Mouse (Mus musculus): ENCODE data around the gene Asic2. TPM values are rescaled to one million over a fixed set of nuclear protein-coding genes. Genes with fewer than 3 reads are reported as not detected.

Asic2 gene
- total and polyA plus RNA-seq, 2 experiments from 2014 or later: 19.8 to 60.2 TPM

DNA sequence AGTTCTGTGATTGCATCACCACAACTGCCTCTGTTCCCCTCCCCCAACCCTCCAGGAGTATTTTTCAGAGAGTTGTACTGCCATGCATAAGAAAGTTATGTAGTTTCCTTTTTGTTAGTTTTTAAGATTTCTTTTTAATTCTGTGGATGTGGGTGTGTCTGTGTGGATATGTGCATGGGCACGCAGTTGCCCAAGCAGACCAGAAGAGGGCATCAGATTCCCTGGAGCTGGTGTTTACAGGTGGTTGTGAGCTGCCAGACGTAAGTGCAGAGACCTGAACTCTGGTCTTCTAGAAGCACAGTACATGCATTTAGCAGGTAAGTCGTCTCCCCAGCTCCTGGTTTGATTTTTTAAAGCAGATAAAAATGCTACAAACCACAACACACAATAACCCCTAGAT lies 322.7 kb downstream of the Asic2 start:
- ATAC-seq (ENCODE audit: low FRiP score): no peak
- 93% methylated on average over 3 of the region's 3 CpGs for WGBS
- H3K4me1 ChIP-seq (ENCODE audit: insufficient read depth, low read length): 0 out of 2 replicates have a peak, but pooled peaks cover 6% of the 10 kb centered on the region

GRCm38 (mm10) chr11:81636356-81636755 lies 331.9 kb downstream of the Asic2 start:
- no peaks in the 10 kb centered on the region for H3K9me3 ChIP-seq (ENCODE audit: low read length)
- no peak overlapping the region for H3K27ac ChIP-seq (ENCODE audit: low read depth, low read length)
- no peak for TF ChIP-seq CTCF (IDR thresholded peaks at IDR 0.05)
- H3K36me3 ChIP-seq (ENCODE audit: insufficient read depth, low read length): no peaks in the 10 kb centered on the region
- no peak overlapping the region for H3K4me2 ChIP-seq (ENCODE audit: low read depth, low read length, poor library complexity, severe bottlenecking)
- WGBS: 90% methylated on average over 9 of the region's 9 CpGs
- no peak overlapping the region for H3K4me3 ChIP-seq (ENCODE audit: low read depth, low read length)
- H3K27me3 ChIP-seq (ENCODE audit: insufficient read depth, low read length): no peaks in the 10 kb centered on the region
- no peak for ATAC-seq (ENCODE audit: low FRiP score)
- no peak for DNase-seq (ENCODE audit: low spot score)
- H3K4me1 ChIP-seq (ENCODE audit: insufficient read depth, low read length): 0 out of 2 replicates have a peak, but pooled peaks cover 3% of the 10 kb centered on the region
- H3K9ac ChIP-seq (replicated peaks; ENCODE audit: low read length, poor library complexity, severe bottlenecking): no peak overlapping the region

More for the DNA sequence above, 322.7 kb downstream of the Asic2 start:
- H3K27ac ChIP-seq (ENCODE audit: low read depth, low read length): no peak overlapping the region
- peak; percentile 41 for TF ChIP-seq CTCF (IDR thresholded peaks at IDR 0.05)
- no peaks in the 10 kb centered on the region for H3K36me3 ChIP-seq (ENCODE audit: insufficient read depth, low read length)
- no peak overlapping the region for H3K4me3 ChIP-seq (ENCODE audit: low read depth, low read length)
- H3K9me3 ChIP-seq (ENCODE audit: low read length): no peaks in the 10 kb centered on the region
- DNase-seq (ENCODE audit: low spot score): no peak
- H3K9ac ChIP-seq (replicated peaks; ENCODE audit: low read length, poor library complexity, severe bottlenecking): no peak overlapping the region
- no peak overlapping the region for H3K4me2 ChIP-seq (ENCODE audit: low read depth, low read length, poor library complexity, severe bottlenecking)
- no peaks in the 10 kb centered on the region for H3K27me3 ChIP-seq (ENCODE audit: insufficient read depth, low read length)

- H3K27ac ChIP-seq (ENCODE audit: low read depth, low read length): peak overlapping the region; percentile 51; the same call in 1 of the 2 replicates
- ATAC-seq (ENCODE audit: low FRiP score) (no peak), DNase-seq (ENCODE audit: low spot score) (peak; percentile 89)
- H3K36me3 ChIP-seq (ENCODE audit: insufficient read depth, low read length): no peaks in the 10 kb centered on the region
- H3K27me3 ChIP-seq (ENCODE audit: insufficient read depth, low read length): no peaks in the 10 kb centered on the region
- H3K4me2 ChIP-seq (ENCODE audit: low read depth, low read length, poor library complexity, severe bottlenecking): peak overlapping the region; percentile 44
- WGBS: 41% methylated on average over 25 of the region's 25 CpGs
- H3K9me3 ChIP-seq (ENCODE audit: low read length): no peaks in the 10 kb centered on the region
- H3K4me3 ChIP-seq (ENCODE audit: low read depth, low read length): peak overlapping the region; percentile 18; the same call in 1 of the 2 replicates
- H3K4me1 ChIP-seq (ENCODE audit: insufficient read depth, low read length): 0 out of 2 replicates have a peak, but pooled peaks cover 3% of the 10 kb centered on the region
- H3K9ac ChIP-seq (replicated peaks; ENCODE audit: low read length, poor library complexity, severe bottlenecking): 0 out of 2 replicates have a peak overlapping the region, but pooled peaks have one; percentile 44
- TF ChIP-seq CTCF (IDR thresholded peaks at IDR 0.05): peak; percentile 95
Measured at GRCm38 (mm10) chr11:81634360-81635350, 333.6 kb downstream of the Asic2 start.

DNA sequence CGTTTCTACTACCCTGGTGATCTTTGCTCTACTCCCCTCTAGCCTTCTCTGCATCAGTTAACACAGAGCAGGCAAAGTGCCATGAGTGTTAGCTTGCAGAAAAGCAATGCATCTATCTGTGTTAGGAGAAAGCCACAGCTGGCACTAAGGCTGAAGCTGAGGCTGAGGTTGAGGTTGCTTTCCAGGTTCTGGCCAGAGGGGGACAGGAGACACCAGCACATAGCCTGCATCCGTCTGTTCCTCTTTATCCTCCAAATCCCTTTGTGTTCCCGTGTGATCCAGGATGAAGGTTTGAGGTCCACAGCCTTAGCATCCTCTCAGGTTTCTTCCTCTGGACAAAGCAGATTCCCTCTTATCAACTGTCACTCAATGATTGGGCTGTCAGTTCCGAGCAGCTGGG lies 343.1 kb downstream of the Asic2 start:
- ATAC-seq (ENCODE audit: low FRiP score): no peak
- WGBS: 45% methylated on average over 4 of the region's 4 CpGs
- Histone ChIP-seq H3K36me3 (ENCODE audit: insufficient read depth, low read length) (no peaks in the 10 kb centered on the region), H3K4me2 (ENCODE audit: low read depth, low read length, poor library complexity, severe bottlenecking) (no peak overlapping the region), H3K4me1 (ENCODE audit: insufficient read depth, low read length) (no peaks in the 10 kb centered on the region), H3K27me3 (ENCODE audit: insufficient read depth, low read length) (no peaks in the 10 kb centered on the region), H3K4me3 (ENCODE audit: low read depth, low read length) (no peak overlapping the region), H3K9ac (replicated peaks; ENCODE audit: low read length, poor library complexity, severe bottlenecking) (no peak overlapping the region), H3K27ac (ENCODE audit: low read depth, low read length) (no peak overlapping the region), H3K9me3 (ENCODE audit: low read length) (no peaks in the 10 kb centered on the region)
- peak; percentile 44 for DNase-seq (ENCODE audit: low spot score)
- TF ChIP-seq CTCF (IDR thresholded peaks at IDR 0.05): peak; percentile 58

GRCm38 (mm10) chr11:81620516-81620915 lies 347.7 kb downstream of the Asic2 start:
- WGBS: 74% methylated on average over 6 of the region's 6 CpGs

GRCm38 (mm10) chr11:81616437-81616836 lies 351.8 kb downstream of the Asic2 start:
- 85% methylated on average over 8 of the region's 8 CpGs for WGBS
- no peaks in the 10 kb centered on the region for H3K27me3 ChIP-seq (ENCODE audit: insufficient read depth, low read length)
- ATAC-seq (ENCODE audit: low FRiP score) (no peak), DNase-seq (ENCODE audit: low spot score) (no peak)
- no peaks in the 10 kb centered on the region for H3K9me3 ChIP-seq (ENCODE audit: low read length)
- H3K4me1 ChIP-seq (ENCODE audit: insufficient read depth, low read length): peaks cover 5% of the 10 kb centered on the region; the same call in 1 of the 2 replicates
- peak; percentile 19; the same call in 1 of the 2 replicates for TF ChIP-seq CTCF (IDR thresholded peaks at IDR 0.05)
- H3K36me3 ChIP-seq (ENCODE audit: insufficient read depth, low read length): no peaks in the 10 kb centered on the region
- no peak overlapping the region for H3K9ac ChIP-seq (replicated peaks; ENCODE audit: low read length, poor library complexity, severe bottlenecking)
- H3K4me3 ChIP-seq (ENCODE audit: low read depth, low read length): no peak overlapping the region
- H3K4me2 ChIP-seq (ENCODE audit: low read depth, low read length, poor library complexity, severe bottlenecking): no peak overlapping the region
- H3K27ac ChIP-seq (ENCODE audit: low read depth, low read length): no peak overlapping the region

More at GRCm38 (mm10) chr11:81620516-81620915, 347.7 kb downstream of the Asic2 start:
- H3K9me3 ChIP-seq (ENCODE audit: low read length): no peaks in the 10 kb centered on the region
- H3K4me2 ChIP-seq (ENCODE audit: low read depth, low read length, poor library complexity, severe bottlenecking): no peak overlapping the region
- TF ChIP-seq CTCF (IDR thresholded peaks at IDR 0.05): no peak
- H3K4me1 ChIP-seq (ENCODE audit: insufficient read depth, low read length): no peaks in the 10 kb centered on the region
- no peak overlapping the region for H3K9ac ChIP-seq (replicated peaks; ENCODE audit: low read length, poor library complexity, severe bottlenecking)
- no peaks in the 10 kb centered on the region for H3K36me3 ChIP-seq (ENCODE audit: insufficient read depth, low read length)
- no peaks in the 10 kb centered on the region for H3K27me3 ChIP-seq (ENCODE audit: insufficient read depth, low read length)
- no peak overlapping the region for H3K27ac ChIP-seq (ENCODE audit: low read depth, low read length)
- no peak for DNase-seq (ENCODE audit: low spot score)
- ATAC-seq (ENCODE audit: low FRiP score): no peak
- H3K4me3 ChIP-seq (ENCODE audit: low read depth, low read length): no peak overlapping the region

Measured in midbrain, postnatal 0 days (tissue).